Mouse (Mus musculus) skeletal muscle tissue, adult 2 months (tissue): ENCODE results near the gene Taar5.

ENCODE experiments used
- DNase-seq: peaks from one replicate; pipeline ENCODE4 v3.0.0-alpha.2; 2012; ENCODE audit warnings: low read depth, low spot score

Taar5 gene

GRCm38 (mm10) chr10:23970656-23971165, at the start of gene Taar5:
Gene Taar5, plus strand, starts transcription at chr10:23970706.
- no peak for DNase-seq

GRCm38 (mm10) chr10:23922468-23922867, 48.0 kb upstream of the Taar5 start:
- DNase-seq: peak; percentile 6

DNA sequence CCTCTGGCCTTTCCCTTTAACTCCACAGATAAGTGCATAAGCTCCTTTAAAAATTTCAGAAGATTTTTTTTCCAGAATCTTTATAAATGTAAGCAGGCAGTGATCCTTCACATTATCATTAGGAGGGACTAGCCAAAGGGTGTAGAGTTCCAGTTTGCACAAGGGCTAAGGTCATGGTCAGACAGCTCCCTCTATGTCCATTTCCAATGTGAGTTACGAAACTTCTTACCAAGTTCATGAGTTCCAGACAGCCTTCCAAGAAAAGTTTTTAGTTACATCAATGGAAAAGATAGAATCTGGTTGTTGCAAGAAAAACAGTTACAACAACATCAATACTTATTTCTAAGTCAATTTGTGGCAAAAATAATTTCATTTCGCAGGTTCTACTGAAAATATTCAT, 46.6 kb upstream of the Taar5 start:
- peak; percentile 10 for DNase-seq

GRCm38 (mm10) chr10:23937613-23938012, 32.9 kb upstream of the Taar5 start:
- no peak for DNase-seq

GRCm38 (mm10) chr10:23938312-23938711, 32.2 kb upstream of the Taar5 start, which contains the start of gene Taar2:
Gene Taar2, plus strand, starts transcription at chr10:23938572.
- DNase-seq: no peak

GRCm38 (mm10) chr10:23942465-23942864, 28.0 kb upstream of the Taar5 start:
- DNase-seq: no peak

DNA sequence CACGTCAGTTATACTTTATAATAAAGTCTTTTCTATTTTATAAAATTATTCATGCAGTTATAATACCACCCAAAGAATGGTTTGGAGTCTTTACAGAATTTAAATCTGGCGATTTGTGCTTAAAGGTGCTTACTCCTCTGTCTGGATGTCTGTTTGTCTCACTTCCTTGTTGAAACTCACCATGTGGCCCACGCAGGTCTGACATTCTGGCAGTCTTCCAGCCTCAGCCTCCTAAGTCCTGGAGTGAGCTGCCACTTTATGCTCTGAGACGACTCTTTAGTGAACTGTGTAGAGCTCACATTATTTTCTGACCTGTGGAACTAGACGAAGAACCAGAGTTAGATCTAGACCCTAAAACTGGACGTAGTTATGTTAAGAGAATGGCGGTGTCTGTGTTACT, 22.5 kb upstream of the Taar5 start:
- no peak for DNase-seq

GRCm38 (mm10) chr10:23949508-23950005, 20.9 kb upstream of the Taar5 start, which contains the start of gene Taar3:
Gene Taar3, plus strand, starts transcription at chr10:23949558.
- DNase-seq: no peak

GRCm38 (mm10) chr10:23951714-23952113, 18.8 kb upstream of the Taar5 start:
- DNase-seq: no peak

- DNase-seq: no peak
These were observed 11.4 kb upstream of the Taar5 start for GRCm38 (mm10) chr10:23959071-23959470.

- DNase-seq: no peak
These were observed 10.0 kb upstream of the Taar5 start, which contains the start of gene Taar4 for GRCm38 (mm10) chr10:23960444-23960915. Gene Taar4, plus strand, starts transcription at chr10:23960494.

GRCm38 (mm10) chr10:23963444-23963843, 7.1 kb upstream of the Taar5 start:
- no peak for DNase-seq

- DNase-seq: no peak
These were observed 5.4 kb upstream of the Taar5 start for GRCm38 (mm10) chr10:23964921-23965610.

DNA sequence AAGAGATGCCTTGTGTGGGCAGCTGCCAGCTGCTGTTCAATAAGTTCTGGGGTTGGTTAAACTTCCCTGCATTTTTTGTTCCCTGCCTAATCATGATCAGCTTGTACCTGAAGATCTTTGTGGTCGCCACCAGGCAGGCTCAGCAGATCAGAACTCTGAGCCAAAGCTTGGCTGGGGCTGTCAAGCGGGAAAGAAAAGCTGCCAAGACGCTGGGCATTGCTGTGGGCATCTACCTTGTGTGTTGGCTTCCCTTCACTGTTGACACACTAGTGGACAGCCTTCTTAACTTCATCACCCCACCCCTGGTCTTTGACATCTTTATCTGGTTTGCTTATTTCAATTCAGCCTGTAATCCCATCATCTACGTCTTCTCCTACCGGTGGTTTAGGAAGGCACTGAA, 750 bp downstream of the Taar5 start:
- DNase-seq: no peak

- DNase-seq: no peak
These were observed 7.5 kb downstream of the Taar5 start for GRCm38 (mm10) chr10:23977958-23978357.

- DNase-seq: peak; percentile 34
These were observed 8.6 kb downstream of the Taar5 start for GRCm38 (mm10) chr10:23978901-23979705.

DNA sequence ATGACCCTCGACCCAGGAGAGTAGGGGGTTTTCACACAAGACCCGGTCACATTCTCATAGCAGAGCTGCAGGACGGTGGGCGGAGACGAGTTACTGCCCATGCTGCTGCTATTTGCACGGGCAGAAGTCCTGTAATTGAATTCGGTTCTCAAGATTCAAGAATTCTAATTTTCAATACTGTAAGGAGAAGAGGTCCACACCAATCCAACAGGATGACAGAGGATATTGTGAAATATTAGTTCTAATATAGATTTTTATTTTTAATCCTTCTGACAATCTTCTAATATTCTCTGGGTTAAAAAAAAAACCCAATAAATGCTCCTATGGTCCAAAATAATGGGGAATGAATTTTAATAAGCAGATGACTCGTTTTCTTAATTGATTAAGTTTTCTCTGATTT, 15.0 kb downstream of the Taar5 start, which contains the start of gene Taar6:
TSS of gene Taar6 (minus strand) at position 101 of the 400 bp plus-strand sequence.
- no peak for DNase-seq

GRCm38 (mm10) chr10:23986419-23986818, 15.9 kb downstream of the Taar5 start:
- no peak for DNase-seq

- DNase-seq: no peak
These were observed 22.9 kb downstream of the Taar5 start, which contains the start of gene Taar7a for GRCm38 (mm10) chr10:23993381-23993780. Gene Taar7a, minus strand, starts transcription at chr10:23993481.

DNA sequence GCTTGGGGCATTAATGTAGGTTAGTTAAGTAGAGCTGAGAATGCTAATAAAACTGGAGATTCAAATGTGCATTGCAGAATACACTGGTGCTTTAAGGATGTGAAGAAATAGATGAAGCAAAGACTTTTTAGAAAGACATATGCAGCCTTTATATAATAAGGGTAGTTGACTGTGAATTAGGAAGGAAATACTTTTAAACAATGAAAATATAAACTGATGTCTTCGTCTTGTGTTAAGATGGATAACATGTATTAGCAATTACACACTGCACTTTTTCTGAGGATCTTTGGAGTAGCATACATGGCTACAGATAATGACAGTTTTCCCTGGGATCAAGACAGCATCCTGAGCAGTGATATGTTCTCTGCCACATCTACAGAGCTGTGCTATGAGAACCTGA, 29.1 kb downstream of the Taar5 start, which contains the start of gene Taar7b:
TSS of gene Taar7b (plus strand) at position 301 of the 400 bp plus-strand sequence.
- DNase-seq: no peak

GRCm38 (mm10) chr10:24006442-24006841, 35.9 kb downstream of the Taar5 start:
- no peak for DNase-seq

GRCm38 (mm10) chr10:24007034-24007433, 36.5 kb downstream of the Taar5 start:
- DNase-seq: no peak
